Mouse (Mus musculus) neutrophil, adult 65 days (primary cell): ENCODE results near the gene Fam227a. TPM values are rescaled to one million over a fixed set of nuclear protein-coding genes. Genes with fewer than 3 reads are reported as not detected.

Experiments used
- total RNA-seq: library from RNA; stranded (reverse); gene quantifications from 2 replicates; pipeline ENCODE4 v1.2.4, GENCODE M21; 2023

Gene Fam227a
- 2.2 and 3.6 TPM in 2 replicates for total RNA-seq

DNA sequence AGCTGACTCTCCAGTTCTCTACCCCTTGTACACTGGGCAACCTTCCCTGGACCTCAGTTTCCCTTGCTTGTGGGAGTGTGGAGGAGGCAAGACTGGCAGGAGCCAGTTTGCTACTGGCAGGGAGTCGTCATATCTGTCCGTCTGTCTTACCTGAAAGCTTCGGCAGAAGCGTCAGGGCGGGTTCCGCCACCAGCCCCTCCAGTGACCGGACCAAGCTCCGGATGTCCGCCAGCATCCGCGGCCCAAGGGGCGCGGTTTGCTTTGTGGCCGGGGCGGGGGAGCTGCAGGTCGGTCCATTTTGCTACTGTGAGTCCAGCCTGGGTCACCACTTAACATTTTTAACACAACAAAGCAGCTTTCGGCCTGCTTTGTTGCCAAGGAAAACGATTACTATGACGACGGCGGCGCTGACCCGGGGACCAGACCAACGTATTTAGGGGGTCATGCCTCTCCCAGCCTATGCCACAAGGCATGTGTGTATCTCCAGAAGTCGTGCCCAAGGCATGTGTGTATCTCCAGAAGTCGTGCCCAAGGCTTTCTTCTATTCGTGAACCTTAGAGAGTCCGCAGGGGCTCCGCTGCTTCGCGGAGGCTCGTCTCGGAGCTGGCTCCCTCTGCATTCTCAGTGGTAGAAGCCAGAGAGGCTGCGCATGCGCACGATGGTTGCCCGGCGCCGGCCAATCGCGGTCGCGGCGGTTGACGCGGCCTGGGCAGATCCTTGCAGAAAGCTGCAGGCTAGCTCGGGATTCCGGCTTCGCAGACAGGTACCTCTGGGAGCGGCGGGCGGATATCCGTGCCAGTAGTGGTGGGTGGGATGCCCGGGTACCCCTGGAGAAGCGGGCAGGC, at the start of gene Fam227a, which contains the start of gene Cby1:
Gene Fam227a (minus strand): TSS at position 426 of the 845 bp plus-strand sequence.
Gene Cby1 (plus strand): TSS at position 669 of the 845 bp plus-strand sequence.

DNA sequence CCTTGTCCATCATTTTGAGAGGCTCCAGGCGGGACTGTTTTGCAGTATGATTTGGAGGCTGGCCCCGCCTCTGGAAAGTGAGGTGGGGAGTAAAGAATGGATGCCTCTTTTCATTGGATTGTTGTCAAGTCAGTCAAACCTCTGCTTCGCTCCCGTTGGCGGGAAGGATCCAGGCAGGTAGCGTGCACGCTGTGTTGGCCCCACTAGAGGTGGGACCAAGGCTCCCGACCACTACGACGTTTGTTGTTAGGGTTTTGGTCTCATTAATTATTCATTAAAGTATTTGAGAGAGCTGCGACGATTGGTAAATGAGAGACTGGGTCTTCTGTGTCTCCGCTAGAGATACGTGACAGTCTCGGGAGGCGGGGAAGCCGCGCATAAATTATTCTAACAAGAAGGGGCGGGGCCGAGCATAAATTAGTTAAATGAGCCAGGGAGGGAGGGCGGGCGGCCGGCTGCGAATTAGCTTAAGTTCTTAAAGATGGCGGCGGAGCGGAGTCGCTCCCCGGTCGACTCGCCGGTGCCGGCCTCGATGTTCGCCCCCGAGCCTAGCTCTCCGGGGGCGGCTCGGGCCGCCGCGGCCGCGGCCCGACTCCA, 31.8 kb upstream of the Fam227a start, which contains the start of gene Gtpbp1:
Gene Gtpbp1 (plus strand): TSS at position 420 of the 597 bp plus-strand sequence.

DNA sequence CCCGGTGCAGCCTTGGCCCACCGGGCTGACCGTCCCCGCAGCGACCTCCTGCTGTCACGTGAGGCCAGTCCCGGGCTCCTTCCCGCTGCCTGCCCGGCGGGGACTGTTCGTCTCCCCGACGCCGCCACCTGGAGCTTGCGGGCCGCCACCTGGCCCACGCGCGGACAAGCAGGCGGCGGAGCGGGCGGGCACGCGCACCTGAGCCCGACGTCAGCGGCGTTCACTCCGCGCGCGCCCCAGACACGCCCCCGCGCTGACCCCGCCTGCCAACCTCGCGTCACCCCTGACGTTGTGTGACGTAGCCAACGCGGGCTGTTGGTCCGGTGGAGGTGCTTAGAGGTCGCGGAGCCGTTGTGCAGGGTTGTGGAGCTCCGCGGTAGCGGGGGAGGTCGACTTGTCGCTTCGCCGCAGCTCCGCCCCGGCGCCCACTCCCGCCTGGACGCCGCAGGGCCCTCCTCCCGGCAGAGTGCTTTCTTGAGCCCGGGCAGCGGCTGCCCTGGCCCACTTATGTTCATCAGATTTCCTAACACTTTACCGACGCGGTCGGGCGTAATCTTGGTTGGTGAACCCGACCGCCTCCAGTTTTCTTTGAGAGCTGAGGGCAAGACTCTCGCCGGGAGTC, 29.0 kb upstream of the Fam227a start, which contains the start of gene Josd1:
Gene Josd1 (minus strand): TSS at position 274 of the 622 bp plus-strand sequence.

DNA sequence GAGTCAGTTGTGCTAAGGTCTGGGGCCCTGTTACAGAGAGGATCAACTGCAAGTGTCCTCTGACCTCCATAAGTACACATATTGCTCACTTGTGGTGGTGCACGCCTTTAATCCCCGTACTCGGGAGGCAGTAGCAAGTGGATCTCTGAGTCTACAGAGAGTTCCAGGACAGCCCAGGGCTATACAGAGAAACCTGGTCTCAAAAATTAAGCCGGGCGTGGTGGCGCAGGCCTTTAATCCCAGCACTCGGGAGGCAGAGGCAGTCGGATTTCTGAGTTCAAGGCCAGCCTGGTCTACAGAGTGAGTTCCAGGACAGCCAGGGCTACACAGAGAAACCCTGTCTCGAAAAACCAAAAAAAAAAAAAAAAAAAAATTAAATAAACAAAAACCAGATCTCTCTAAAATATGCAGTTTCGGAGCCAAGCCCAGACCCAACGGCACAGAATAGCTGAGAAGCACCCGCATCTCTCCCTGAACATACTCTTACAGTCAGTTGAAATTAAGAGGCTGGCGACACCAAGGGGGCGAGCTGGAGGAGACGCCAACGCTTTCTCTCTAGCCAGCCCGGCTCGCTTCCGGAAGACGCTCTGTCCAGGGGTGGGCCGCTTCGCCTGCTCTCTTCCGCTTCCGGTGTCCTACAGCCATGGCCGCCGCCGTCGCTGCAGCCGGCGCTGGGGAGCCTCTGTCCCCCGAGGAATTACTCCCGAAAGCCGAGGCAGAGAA, 11.7 kb upstream of the Fam227a start, which contains the start of gene Tomm22:
Gene Tomm22 (plus strand): TSS at position 613 of the 723 bp plus-strand sequence.

DNA sequence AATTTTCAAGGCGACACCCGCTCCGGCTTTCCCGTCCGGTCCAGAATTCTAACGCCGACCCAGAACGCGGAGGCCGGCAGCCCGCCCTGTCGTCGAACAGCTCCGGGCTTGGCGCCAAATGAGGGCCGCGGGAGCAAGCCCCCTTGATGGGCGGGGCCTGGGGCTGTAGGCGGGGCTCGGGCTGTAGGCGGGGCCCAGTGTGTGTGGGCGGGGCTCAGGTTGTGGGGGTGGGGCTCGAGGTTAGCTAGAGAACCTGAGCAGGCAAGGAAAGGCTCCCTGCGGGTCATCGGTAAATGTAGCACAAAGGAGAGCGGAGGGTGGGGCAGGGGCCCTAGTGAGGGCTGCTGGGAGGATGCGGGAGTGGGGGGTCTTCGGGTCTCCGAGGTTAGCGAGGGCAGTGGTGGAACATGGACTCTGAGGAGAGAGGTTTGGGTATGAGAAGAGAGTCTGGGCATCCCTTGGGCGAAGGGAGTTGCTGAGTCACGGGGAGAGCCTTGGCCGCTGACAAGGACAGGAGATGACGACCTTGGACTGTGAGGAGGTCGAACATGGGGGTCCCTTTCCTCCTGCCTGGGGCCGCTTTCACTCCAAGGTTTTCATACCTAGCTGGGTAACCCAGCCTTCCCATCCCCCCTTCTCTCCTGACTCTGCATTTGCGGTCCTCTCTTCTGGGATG, 53.6 kb downstream of the Fam227a start, which contains the start of gene Dmc1:
Gene Dmc1 (minus strand): TSS at position 120 of the 676 bp plus-strand sequence.

Other genes starting within 250 kb of the Fam227a start
- 139 and 150 TPM in 2 replicates for gene Csnk1e, start 203.4 kb downstream of the Fam227a start, total RNA-seq
- not detected in 2 replicates for gene Kcnj4, start 153.7 kb downstream of the Fam227a start, total RNA-seq
- 0.36 and 0.66 TPM in 2 replicates for gene Kdelr3, start 142.5 kb downstream of the Fam227a start, total RNA-seq
- 180 and 232 TPM in 2 replicates for gene Ddx17, start 112.2 kb downstream of the Fam227a start, total RNA-seq
- 0.93 and 1.1 TPM in 2 replicates for gene Dmc1, start 53.8 kb downstream of the Fam227a start, total RNA-seq
- gene Cby1, start 243 bp upstream of the Fam227a start, total RNA-seq = 18.5 and 21.2 TPM in 2 replicates
- 98.8 and 117 TPM in 2 replicates for gene Tomm22, start 11.9 kb upstream of the Fam227a start, total RNA-seq
- 24.1 and 31.5 TPM in 2 replicates for gene Josd1, start 29.0 kb upstream of the Fam227a start, total RNA-seq
- 95.9 and 107 TPM in 2 replicates for gene Gtpbp1, start 31.9 kb upstream of the Fam227a start, total RNA-seq
- gene Sun2, start 83.6 kb upstream of the Fam227a start, total RNA-seq = 664 and 823 TPM in 2 replicates
- gene Dnal4, start 118.9 kb upstream of the Fam227a start, total RNA-seq = 8.1 and 8.8 TPM in 2 replicates
- 0.09 and 0.25 TPM in 2 replicates for gene Nptxr, start 145.8 kb upstream of the Fam227a start, total RNA-seq
- not detected in 2 replicates for gene Npcd, start 175.3 kb upstream of the Fam227a start, total RNA-seq
- gene Cbx6, start 175.7 kb upstream of the Fam227a start, total RNA-seq = 2.2 and 2.3 TPM in 2 replicates
- 41.0 and 57.2 TPM in 2 replicates for gene Apobec3, start 232.7 kb upstream of the Fam227a start, total RNA-seq